Mouse (Mus musculus): ENCODE measurements around the gene Nradd. TPM values are rescaled to one million over a fixed set of nuclear protein-coding genes. Genes with fewer than 3 reads are reported as not detected.
A peak's percentile ranks its signal among the peaks of the same experiment; 100 is the strongest.

The Nradd gene
- polyA plus RNA-seq, 2 experiments, result 0.67 to 1.5 TPM

DNA sequence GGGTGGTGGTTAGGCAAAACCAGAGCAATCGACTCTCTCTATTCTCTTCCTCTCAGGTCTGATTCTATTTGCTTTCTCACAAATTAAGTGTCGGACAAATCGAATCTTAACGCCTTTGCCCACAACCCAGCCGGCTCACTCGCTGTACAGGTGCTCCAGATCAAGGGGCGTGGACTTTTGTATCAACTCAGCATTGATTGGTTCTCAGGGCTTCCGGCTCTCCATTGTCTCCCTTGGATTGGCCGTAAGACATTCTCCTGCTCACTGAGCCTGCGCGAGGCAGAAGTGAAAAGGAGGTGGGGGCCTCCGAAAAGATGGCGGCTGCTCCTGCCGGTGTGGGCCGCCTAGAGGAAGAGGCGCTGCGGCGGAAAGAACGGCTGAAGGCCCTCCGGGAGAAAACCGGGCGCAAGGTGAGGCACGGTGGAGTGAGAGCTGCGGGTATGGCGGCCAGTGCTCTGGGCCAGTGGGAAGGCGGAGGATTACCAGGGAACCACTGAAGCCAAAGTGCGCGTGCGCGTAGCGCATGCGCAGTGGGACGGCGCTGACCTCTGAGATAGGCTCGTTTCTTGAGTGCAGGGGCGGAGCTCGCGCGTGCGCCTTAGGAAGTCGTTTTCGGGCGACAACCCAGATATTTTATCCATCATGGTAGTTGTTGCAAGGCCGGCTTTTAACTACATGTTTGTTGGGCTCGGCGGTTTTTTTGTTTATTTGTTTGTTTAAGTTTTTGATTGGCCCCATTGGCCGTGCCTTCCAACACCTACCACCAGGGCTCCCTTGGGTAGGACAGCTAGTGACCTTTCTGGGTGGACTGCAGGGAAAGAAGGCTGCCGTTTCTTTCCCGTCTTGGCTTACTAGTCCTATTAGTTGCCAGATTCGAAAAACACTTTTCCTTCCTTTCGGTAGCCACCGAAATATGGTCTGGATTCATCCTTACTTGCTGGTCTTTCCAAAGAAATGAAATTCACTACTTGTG lies 32.3 kb upstream of the Nradd start, which contains the start of gene Ccdc12:
Gene Ccdc12 (plus strand): TSS at position 255 of the 973 bp plus-strand sequence.
- H3K27ac ChIP-seq, result peak within 1 kb of the TSS; percentile 83
- WGBS (ENCODE audit: insufficient replicate concordance), result under 1% methylated on average over 52 of the region's 52 CpGs

DNA sequence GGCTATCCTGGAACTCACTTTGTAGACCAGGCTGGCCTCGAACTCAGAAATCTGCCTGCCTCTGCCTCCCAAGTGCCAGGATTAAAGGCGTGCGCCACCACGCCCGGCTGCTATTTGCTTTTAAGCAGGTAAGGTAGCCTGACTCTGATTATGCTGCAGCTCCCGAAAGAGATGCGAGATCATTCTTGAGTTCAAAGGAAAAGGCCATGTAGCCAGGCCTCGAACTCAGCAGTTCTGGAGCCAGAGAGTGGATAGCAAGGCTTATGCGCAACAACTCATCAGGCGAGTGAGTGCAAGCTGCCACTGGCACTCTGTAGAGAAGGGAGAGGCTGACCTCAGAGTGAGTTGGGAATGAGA lies 31.4 kb upstream of the Nradd start:
- Histone ChIP-seq H3K4me2 (ENCODE audit: low read depth) (peak overlapping the region; percentile 97), H3K27ac (peak overlapping the region; percentile 68), H3K4me1 (replicated peaks; ENCODE audit: control insufficient read depth in 2 of 2, insufficient read depth in 2 of 2, low read length in 1 of 2) (peaks cover 32 to 51% of the 10 kb centered on the region in 2 experiments), H3K9me3 (ENCODE audit: control insufficient read depth, low read length) (no peaks in the 10 kb centered on the region), H3K36me3 (replicated peaks; ENCODE audit: control insufficient read depth, insufficient read depth, low read depth) (no peaks in the 10 kb centered on the region), H3K9ac (replicated peaks) (peak overlapping the region; percentile 88; the same call in 1 of the 2 replicates), H3K4me3 (ENCODE audit: insufficient read depth in 1 of 2, low read depth in 2 of 2, low read length in 2 of 2) (peak overlapping the region; percentile 82 to 90), H3K27me3 (ENCODE audit: control insufficient read depth, insufficient read depth, low read length) (peaks cover 19% of the 10 kb centered on the region)
- TF ChIP-seq CTCF (IDR thresholded peaks at IDR 0.05; ENCODE audit: low read depth) (no peak), EP300 (IDR thresholded peaks at IDR 0.05; ENCODE audit: low read depth) (no peak)
- no peak for DNase-seq (ENCODE audit: low read depth in 3 of 3, low spot score in 3 of 3)
- ATAC-seq (ENCODE audit: insufficient read depth), result no peak
- 77% methylated on average over 10 of the region's 10 CpGs for WGBS (ENCODE audit: insufficient replicate concordance)

More for the DNA sequence above, 32.3 kb upstream of the Nradd start, which contains the start of gene Ccdc12:
- peak; percentile 94 to 96 (median 94) for DNase-seq (ENCODE audit: low read depth in 3 of 3, low spot score in 3 of 3)
- no peaks in the 10 kb centered on the region for H3K9me3 ChIP-seq (ENCODE audit: control insufficient read depth, low read length)
- H3K4me3 ChIP-seq (ENCODE audit: insufficient read depth in 1 of 2, low read depth in 2 of 2, low read length in 2 of 2), result peak within 1 kb of the TSS; percentile 82 to 90
- H3K4me1 ChIP-seq (replicated peaks; ENCODE audit: control insufficient read depth in 2 of 2, insufficient read depth in 2 of 2, low read length in 1 of 2), result peaks cover 34 to 58% of the 10 kb centered on the region in 2 experiments
- H3K9ac ChIP-seq (replicated peaks), result peak within 1 kb of the TSS; percentile 88
- ATAC-seq (ENCODE audit: insufficient read depth), result peak; percentile 84
- TF ChIP-seq EP300 (IDR thresholded peaks at IDR 0.05; ENCODE audit: low read depth), result no peak
- TF ChIP-seq CTCF (IDR thresholded peaks at IDR 0.05; ENCODE audit: low read depth), result peak; percentile 45
- H3K4me2 ChIP-seq (ENCODE audit: low read depth), result peak within 1 kb of the TSS; percentile 97
- peaks cover 19% of the 10 kb centered on the region for H3K27me3 ChIP-seq (ENCODE audit: control insufficient read depth, insufficient read depth, low read length)
- H3K36me3 ChIP-seq (replicated peaks; ENCODE audit: control insufficient read depth, insufficient read depth, low read depth), result no peaks in the 10 kb centered on the region

DNA sequence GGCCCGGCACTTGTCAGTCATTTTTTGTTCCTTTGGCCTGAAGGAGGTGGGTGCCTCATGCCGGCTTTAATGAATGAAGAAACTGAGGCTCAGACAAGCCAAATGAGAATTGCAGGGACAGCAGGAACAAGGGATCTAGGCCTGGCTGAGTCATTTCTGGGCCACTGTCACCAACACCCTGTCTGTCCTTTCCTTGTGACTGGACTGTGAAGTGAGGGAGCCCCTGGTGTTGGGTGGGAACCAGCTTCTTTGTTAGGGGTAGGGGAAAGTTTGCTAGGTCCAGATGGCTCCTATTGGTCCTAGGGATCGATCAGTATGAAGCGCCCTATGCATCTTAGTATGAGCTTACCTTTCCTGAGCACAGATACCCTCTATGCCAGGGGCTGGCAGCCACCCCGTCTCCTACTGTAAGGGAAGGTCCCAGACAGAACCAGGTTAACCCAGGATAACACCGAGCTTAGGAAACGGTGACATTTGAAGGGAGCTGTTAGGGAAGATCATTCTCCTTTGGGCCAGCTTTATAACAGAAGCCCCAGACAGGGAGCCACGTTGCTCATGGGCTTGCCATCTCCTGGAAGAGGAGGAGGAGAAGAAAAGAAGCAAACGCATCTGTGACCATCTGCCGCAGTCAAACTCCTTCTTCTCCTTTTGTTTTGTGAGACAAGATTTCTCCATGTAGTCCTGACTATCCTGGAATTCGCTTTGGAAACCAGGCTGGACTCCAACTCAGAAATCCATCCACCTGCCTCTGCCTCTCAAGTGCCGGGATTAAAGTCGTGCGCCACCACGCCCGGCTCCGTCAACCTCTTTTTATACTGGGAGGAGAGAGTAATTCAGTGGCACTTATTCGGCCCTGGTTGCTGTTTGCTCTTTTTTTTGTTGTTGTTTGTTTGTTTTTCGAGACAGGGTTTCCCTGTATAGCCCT lies 30.7 kb upstream of the Nradd start:
- ATAC-seq (ENCODE audit: insufficient read depth), result no peak
- Histone ChIP-seq H3K4me3 (ENCODE audit: insufficient read depth in 1 of 2, low read depth in 2 of 2, low read length in 2 of 2) (peak overlapping the region; percentile 49 to 82), H3K9me3 (ENCODE audit: control insufficient read depth, low read length) (no peaks in the 10 kb centered on the region), H3K4me2 (ENCODE audit: low read depth) (peak overlapping the region; percentile 97), H3K36me3 (replicated peaks; ENCODE audit: control insufficient read depth, insufficient read depth, low read depth) (no peaks in the 10 kb centered on the region), H3K9ac (replicated peaks) (0 out of 2 replicates have a peak overlapping the region, but pooled peaks have one; percentile 44), H3K27ac (peak overlapping the region; percentile 16; the same call in 1 of the 2 replicates), H3K27me3 (ENCODE audit: control insufficient read depth, insufficient read depth, low read length) (peaks cover 19% of the 10 kb centered on the region), H3K4me1 (replicated peaks; ENCODE audit: control insufficient read depth in 2 of 2, insufficient read depth in 2 of 2, low read length in 1 of 2) (peaks cover 32 to 44% of the 10 kb centered on the region in 2 experiments)
- TF ChIP-seq EP300 (IDR thresholded peaks at IDR 0.05; ENCODE audit: low read depth) (no peak), CTCF (IDR thresholded peaks at IDR 0.05; ENCODE audit: low read depth) (no peak)
- 76% methylated on average over 19 of the region's 19 CpGs for WGBS (ENCODE audit: insufficient replicate concordance)
- no peak for DNase-seq (ENCODE audit: low read depth in 3 of 3, low spot score in 3 of 3)

DNA sequence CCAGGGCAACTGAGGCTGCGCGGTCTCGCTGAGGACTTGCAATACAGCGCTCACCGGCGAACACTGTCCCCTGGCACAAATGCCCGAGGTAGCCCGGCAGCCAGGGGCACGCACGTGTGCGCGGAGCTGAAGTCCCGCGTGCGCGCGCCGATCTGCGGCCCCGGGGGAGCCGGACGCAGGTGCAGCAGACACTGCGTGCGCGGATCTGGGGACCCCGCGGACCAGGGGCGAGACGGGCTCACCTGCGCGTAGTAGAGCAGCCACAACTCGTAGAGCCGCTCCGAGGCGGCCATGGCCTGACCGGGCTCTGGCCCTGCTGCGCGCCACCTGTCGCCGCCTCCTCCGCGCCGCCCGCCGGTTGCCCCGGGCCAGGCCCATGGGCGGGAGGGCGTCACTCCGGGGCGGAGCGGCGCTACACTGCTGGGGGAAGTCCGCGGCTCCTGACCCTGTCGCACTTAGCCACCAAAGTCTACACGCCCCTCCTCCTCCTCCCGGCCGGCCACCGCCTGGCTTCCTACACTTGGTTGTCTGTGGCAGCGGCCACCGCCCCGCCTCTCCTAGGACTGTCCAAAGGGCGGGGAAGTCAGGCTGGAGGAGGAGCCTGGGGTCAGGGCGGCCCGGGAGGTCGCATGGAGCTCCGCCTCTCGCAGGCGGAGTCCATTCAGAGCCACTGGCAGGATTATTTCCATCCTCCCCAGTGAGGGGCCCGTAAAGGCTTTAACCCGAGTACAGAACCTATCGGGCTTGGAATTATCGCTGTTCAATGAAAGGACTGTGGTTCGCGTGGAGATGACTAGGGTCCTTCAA lies 29.6 kb upstream of the Nradd start, which contains the start of gene Nbeal2:
Gene Nbeal2 (minus strand): TSS at position 507 of the 807 bp plus-strand sequence.
- TF ChIP-seq EP300 (IDR thresholded peaks at IDR 0.05; ENCODE audit: low read depth), result no peak
- peak; percentile 29; the same call in 1 of the 2 replicates for TF ChIP-seq CTCF (IDR thresholded peaks at IDR 0.05; ENCODE audit: low read depth)
- Histone ChIP-seq H3K27me3 (ENCODE audit: control insufficient read depth, insufficient read depth, low read length) (peaks cover 19% of the 10 kb centered on the region), H3K36me3 (replicated peaks; ENCODE audit: control insufficient read depth, insufficient read depth, low read depth) (no peaks in the 10 kb centered on the region), H3K4me3 (ENCODE audit: insufficient read depth in 1 of 2, low read depth in 2 of 2, low read length in 2 of 2) (peak within 1 kb of the TSS; percentile 62 to 82), H3K9ac (replicated peaks) (peak within 1 kb of the TSS; percentile 69), H3K4me2 (ENCODE audit: low read depth) (peak within 1 kb of the TSS; percentile 90), H3K4me1 (replicated peaks; ENCODE audit: control insufficient read depth in 2 of 2, insufficient read depth in 2 of 2, low read length in 1 of 2) (peaks cover 29 to 36% of the 10 kb centered on the region in 2 experiments), H3K9me3 (ENCODE audit: control insufficient read depth, low read length) (no peaks in the 10 kb centered on the region), H3K27ac (peak within 1 kb of the TSS; percentile 30)
- WGBS (ENCODE audit: insufficient replicate concordance), result under 1% methylated on average over 70 of the region's 75 CpGs
- DNase-seq (ENCODE audit: low read depth in 3 of 3, low spot score in 3 of 3), result peak; percentile 87 to 93 (median 91)
- ATAC-seq (ENCODE audit: insufficient read depth), result peak; percentile 83
